Mouse (Mus musculus) heart, postnatal 36 days (tissue): ENCODE measurements around the gene Lmna. TPM values are rescaled to one million over a fixed set of nuclear protein-coding genes. Genes with fewer than 3 reads are reported as not detected.

Experiments used
- DNase-seq, 2 experiments: peaks; one replicate each; pipeline ENCODE4 v3.0.0; 2021 to 2022
- intact Hi-C: fragments of 180-260 bp; cut with DNase I; formaldehyde crosslinking; loops from one replicate; pipeline ENCODE4 v1.15.1; 2025
- total RNA-seq, 2 experiments: library from RNA; stranded (reverse); gene quantifications; 2 replicates each; pipeline ENCODE4 v1.2.3; 2021

Gene Lmna
- total RNA-seq, 2 experiments from 2014 or later, result 121 to 130 TPM

- DNase-seq, result no peak
These were observed 54.0 kb downstream of the Lmna start for GRCm38 (mm10) chr3:88455588-88456264.

GRCm38 (mm10) chr3:88454762-88455587, 54.8 kb downstream of the Lmna start:
- no peak for DNase-seq
- intact Hi-C loops, result no loop called here

More at GRCm38 (mm10) chr3:88455588-88456264, 54.0 kb downstream of the Lmna start:
- intact Hi-C loops, result no loop called here

- intact Hi-C loops, result no loop called here
- DNase-seq, result no peak
These were observed 55.8 kb downstream of the Lmna start for GRCm38 (mm10) chr3:88453986-88454385.

- no peak for DNase-seq
- intact Hi-C loops, result no loop called here
These were observed 56.4 kb downstream of the Lmna start for GRCm38 (mm10) chr3:88453369-88453768.

GRCm38 (mm10) chr3:88452716-88453115, 57.0 kb downstream of the Lmna start:
- no peak for DNase-seq
- intact Hi-C loops, result no loop called here

GRCm38 (mm10) chr3:88452246-88452645, 57.5 kb downstream of the Lmna start:
- intact Hi-C loops, result no loop called here

GRCm38 (mm10) chr3:88450379-88451131, 59.2 kb downstream of the Lmna start:
- DNase-seq, result no peak
- intact Hi-C loops, result no loop called here

More at GRCm38 (mm10) chr3:88452246-88452645, 57.5 kb downstream of the Lmna start:
- DNase-seq, result no peak

- no peak for DNase-seq
- intact Hi-C loops, result no loop called here
These were observed 60.2 kb downstream of the Lmna start for GRCm38 (mm10) chr3:88449395-88450023.

- intact Hi-C loops, result no loop called here
- no peak for DNase-seq
These were observed 61.3 kb downstream of the Lmna start for GRCm38 (mm10) chr3:88448443-88448842.

GRCm38 (mm10) chr3:88447676-88448183, 62.0 kb downstream of the Lmna start:
- intact Hi-C loops, result no loop called here
- DNase-seq, result no peak

- DNase-seq, result no peak
- intact Hi-C loops, result no loop called here
These were observed 63.2 kb downstream of the Lmna start for GRCm38 (mm10) chr3:88446471-88447123.

- DNase-seq, result no peak
- intact Hi-C loops, result no loop called here
These were observed 66.9 kb downstream of the Lmna start for GRCm38 (mm10) chr3:88442888-88443287.

GRCm38 (mm10) chr3:88442488-88442887, 67.3 kb downstream of the Lmna start:
- DNase-seq, result no peak
- intact Hi-C loops, result no loop called here

GRCm38 (mm10) chr3:88440500-88441381, 69.0 kb downstream of the Lmna start:
- peak in 1 of 2 experiments; percentile 37 for DNase-seq
- intact Hi-C loops, result loop anchor here (2.0 kb wide), 1 partner anchor 26 kb away; no protein-coding TSS in a partner anchor

- intact Hi-C loops, result loop anchor here (2.0 to 5.0 kb wide), 2 partner anchors 21 to 38 kb away; partner anchors contain the start of gene Sema4a
- no peak for DNase-seq
These were observed 70.2 kb downstream of the Lmna start for GRCm38 (mm10) chr3:88439582-88439981.

GRCm38 (mm10) chr3:88437454-88437853, 72.3 kb downstream of the Lmna start:
- intact Hi-C loops, result loop anchor here (5.0 kb wide), 1 partner anchor 40 kb away; no protein-coding TSS in a partner anchor
- DNase-seq, result no peak

- DNase-seq, result peak in 1 of 2 experiments; percentile 49
- intact Hi-C loops, result loop anchor here (5.0 kb wide), 1 partner anchor 41 kb away; no protein-coding TSS in a partner anchor
These were observed 73.2 kb downstream of the Lmna start for GRCm38 (mm10) chr3:88436395-88437201.

GRCm38 (mm10) chr3:88435515-88435914, 74.2 kb downstream of the Lmna start:
- intact Hi-C loops, result loop anchor here (5.0 kb wide), 1 partner anchor 42 kb away; no protein-coding TSS in a partner anchor
- no peak for DNase-seq
